Mouse (Mus musculus): ENCODE results near the gene Rims1. TPM values are rescaled to one million over a fixed set of nuclear protein-coding genes. Genes with fewer than 3 reads are reported as not detected.

Gene Rims1
- polyA plus RNA-seq, 1 experiment from 2014 or later: 8.9 TPM

DNA sequence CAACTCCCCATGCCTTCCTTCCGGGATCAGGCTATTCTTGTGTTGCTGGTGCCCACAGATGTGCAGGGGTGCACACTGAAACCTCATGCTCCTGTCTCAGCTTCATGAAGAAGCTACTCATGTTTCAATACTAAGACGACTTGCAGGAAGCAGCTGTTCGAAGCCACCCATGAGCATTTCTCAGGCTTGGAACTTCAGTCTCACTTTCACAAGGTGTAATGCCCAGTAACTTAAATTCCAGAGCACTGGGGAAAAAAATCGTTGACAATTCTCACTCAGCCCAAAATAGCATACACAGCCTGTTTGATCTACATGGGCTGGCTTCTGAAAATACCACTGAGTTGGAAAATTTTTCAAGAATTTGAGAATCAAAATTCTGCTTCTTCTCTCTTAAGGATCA, 77.6 kb downstream of the Rims1 start:
- ATAC-seq (replicated peaks; ENCODE audit: low FRiP score, low TSS enrichment, low read depth) (no peak), DNase-seq (ENCODE audit: low spot score) (no peak)
- H3K36me3 ChIP-seq (ENCODE audit: control insufficient read depth, insufficient read depth, low read length): no peaks in the 10 kb centered on the region
- 70% methylated on average over 4 of the region's 4 CpGs for WGBS
- H3K4me2 ChIP-seq (ENCODE audit: low read length): no peak overlapping the region
- H3K27ac ChIP-seq (ENCODE audit: low read depth): no peak overlapping the region
- no peaks in the 10 kb centered on the region for H3K27me3 ChIP-seq (replicated peaks; ENCODE audit: control insufficient read depth, insufficient read depth, low read length)
- no peak overlapping the region for H3K4me3 ChIP-seq (ENCODE audit: low read depth, low read length)
- no peaks in the 10 kb centered on the region for H3K9me3 ChIP-seq (ENCODE audit: control insufficient read depth, low read length)
- no peaks in the 10 kb centered on the region for H3K4me1 ChIP-seq (replicated peaks; ENCODE audit: control insufficient read depth, insufficient read depth, low read length)
- no peak overlapping the region for H3K9ac ChIP-seq (ENCODE audit: low read length)

DNA sequence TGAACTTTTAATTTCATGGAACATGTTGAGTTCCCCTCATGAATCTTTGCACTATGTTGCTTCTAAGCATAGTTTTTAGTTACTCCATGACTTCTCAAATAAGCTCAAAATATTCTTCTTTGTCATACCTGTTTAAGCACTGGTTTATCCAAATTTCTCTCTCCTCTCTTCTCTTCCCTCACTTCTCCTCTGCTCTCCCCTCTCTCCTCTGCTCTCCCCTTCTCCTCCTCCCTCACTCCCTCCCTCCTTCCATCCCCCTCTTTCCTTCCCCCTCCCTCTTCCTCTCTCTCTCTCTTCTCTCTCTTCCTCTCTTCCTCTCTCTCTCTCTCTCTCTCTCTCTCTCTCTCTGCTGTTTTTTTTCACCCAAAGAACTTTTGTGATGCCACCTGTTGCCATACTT, 84.1 kb downstream of the Rims1 start:
- no peak for ATAC-seq (replicated peaks; ENCODE audit: low FRiP score, low TSS enrichment, low read depth)
- Histone ChIP-seq H3K4me2 (ENCODE audit: low read length) (no peak overlapping the region), H3K9ac (ENCODE audit: low read length) (no peak overlapping the region), H3K36me3 (ENCODE audit: control insufficient read depth, insufficient read depth, low read length) (no peaks in the 10 kb centered on the region), H3K9me3 (ENCODE audit: control insufficient read depth, low read length) (no peaks in the 10 kb centered on the region), H3K27me3 (replicated peaks; ENCODE audit: control insufficient read depth, insufficient read depth, low read length) (no peaks in the 10 kb centered on the region), H3K4me1 (replicated peaks; ENCODE audit: control insufficient read depth, insufficient read depth, low read length) (no peaks in the 10 kb centered on the region), H3K4me3 (ENCODE audit: low read depth, low read length) (no peak overlapping the region), H3K27ac (ENCODE audit: low read depth) (no peak overlapping the region)
- no peak for DNase-seq (ENCODE audit: low spot score)

DNA sequence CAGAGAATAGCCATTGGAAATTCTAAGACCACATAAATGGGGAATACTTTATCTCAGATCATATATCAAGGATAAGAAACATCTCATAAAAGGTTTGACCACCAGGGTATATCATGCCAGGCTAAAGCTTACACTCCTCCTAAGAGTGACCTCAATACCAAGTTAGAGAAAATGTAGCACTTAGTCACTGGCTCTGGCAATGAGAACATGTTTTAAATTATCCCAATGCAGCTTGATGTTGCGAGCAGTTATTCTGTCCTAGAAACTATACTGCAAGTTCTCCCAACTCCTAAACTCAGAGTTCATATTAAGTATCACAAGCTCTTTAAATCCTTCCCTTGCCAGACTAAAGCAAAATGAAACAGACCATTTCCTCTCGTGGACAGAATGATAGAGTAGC, 85.1 kb downstream of the Rims1 start:
- Histone ChIP-seq H3K4me2 (ENCODE audit: low read length) (no peak overlapping the region), H3K4me3 (ENCODE audit: low read depth, low read length) (no peak overlapping the region), H3K27ac (ENCODE audit: low read depth) (no peak overlapping the region), H3K36me3 (ENCODE audit: control insufficient read depth, insufficient read depth, low read length) (no peaks in the 10 kb centered on the region), H3K9ac (ENCODE audit: low read length) (no peak overlapping the region), H3K4me1 (replicated peaks; ENCODE audit: control insufficient read depth, insufficient read depth, low read length) (no peaks in the 10 kb centered on the region), H3K27me3 (replicated peaks; ENCODE audit: control insufficient read depth, insufficient read depth, low read length) (no peaks in the 10 kb centered on the region), H3K9me3 (ENCODE audit: control insufficient read depth, low read length) (no peaks in the 10 kb centered on the region)
- no peak for DNase-seq (ENCODE audit: low spot score)
- 50% methylated on average over 2 of the region's 2 CpGs for WGBS
- ATAC-seq (replicated peaks; ENCODE audit: low FRiP score, low TSS enrichment, low read depth): no peak

DNA sequence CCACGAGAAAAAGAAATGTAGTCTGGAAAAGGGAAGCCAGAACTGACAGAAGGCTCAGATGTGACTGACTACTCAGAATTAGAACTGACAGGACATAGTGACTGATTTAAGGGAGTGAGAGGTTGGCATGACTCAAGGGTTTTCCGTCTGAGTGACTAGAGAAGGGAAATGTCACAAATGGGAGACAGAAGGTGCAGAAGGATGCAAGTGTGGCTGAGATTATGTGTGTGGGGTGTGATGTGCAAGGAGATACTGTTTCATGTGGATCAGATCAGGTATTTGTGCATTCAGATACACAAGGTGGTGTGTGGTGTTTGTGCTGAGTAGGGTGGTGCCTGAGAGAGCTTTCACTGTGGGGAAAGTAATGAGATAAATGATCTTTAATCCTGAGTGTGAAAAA, 96.3 kb downstream of the Rims1 start:
- H3K4me1 ChIP-seq (replicated peaks; ENCODE audit: control insufficient read depth, insufficient read depth, low read length): no peaks in the 10 kb centered on the region
- no peak overlapping the region for H3K4me2 ChIP-seq (ENCODE audit: low read length)
- no peaks in the 10 kb centered on the region for H3K9me3 ChIP-seq (ENCODE audit: control insufficient read depth, low read length)
- H3K27ac ChIP-seq (ENCODE audit: low read depth): no peak overlapping the region
- H3K27me3 ChIP-seq (replicated peaks; ENCODE audit: control insufficient read depth, insufficient read depth, low read length): no peaks in the 10 kb centered on the region
- H3K4me3 ChIP-seq (ENCODE audit: low read depth, low read length): no peak overlapping the region
- DNase-seq (ENCODE audit: low spot score) (no peak), ATAC-seq (replicated peaks; ENCODE audit: low FRiP score, low TSS enrichment, low read depth) (no peak)
- no peaks in the 10 kb centered on the region for H3K36me3 ChIP-seq (ENCODE audit: control insufficient read depth, insufficient read depth, low read length)
- 54% methylated on average over 2 of the region's 2 CpGs for WGBS
- no peak overlapping the region for H3K9ac ChIP-seq (ENCODE audit: low read length)

DNA sequence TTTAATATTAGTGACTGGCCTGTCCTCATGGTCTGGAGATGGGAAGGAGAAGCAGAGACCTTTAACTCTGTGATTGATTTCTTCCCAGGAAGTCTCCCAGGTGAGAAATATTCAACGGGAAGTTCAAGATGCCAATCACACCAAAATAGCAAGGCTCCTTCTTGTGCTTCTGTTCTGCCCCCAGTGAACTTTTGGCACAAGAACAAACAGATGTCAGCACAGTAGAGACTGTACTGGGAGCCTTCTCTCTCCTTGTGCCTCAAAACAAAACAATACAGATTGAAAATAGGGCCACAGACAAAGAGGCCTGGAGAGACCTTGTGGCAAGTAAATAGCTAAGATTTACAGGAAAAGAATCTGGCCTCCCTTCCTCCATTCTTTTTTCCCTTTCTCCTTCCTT, 110.7 kb downstream of the Rims1 start:
- Histone ChIP-seq H3K36me3 (ENCODE audit: control insufficient read depth, insufficient read depth, low read length) (no peaks in the 10 kb centered on the region), H3K27me3 (replicated peaks; ENCODE audit: control insufficient read depth, insufficient read depth, low read length) (no peaks in the 10 kb centered on the region), H3K9ac (ENCODE audit: low read length) (no peak overlapping the region), H3K27ac (ENCODE audit: low read depth) (no peak overlapping the region), H3K4me1 (replicated peaks; ENCODE audit: control insufficient read depth, insufficient read depth, low read length) (no peaks in the 10 kb centered on the region), H3K4me3 (ENCODE audit: low read depth, low read length) (no peak overlapping the region), H3K9me3 (ENCODE audit: control insufficient read depth, low read length) (no peaks in the 10 kb centered on the region), H3K4me2 (ENCODE audit: low read length) (no peak overlapping the region)
- DNase-seq (ENCODE audit: low spot score) (no peak), ATAC-seq (replicated peaks; ENCODE audit: low FRiP score, low TSS enrichment, low read depth) (no peak)
- WGBS: 32% methylated on average over 1 of the region's 1 CpGs

DNA sequence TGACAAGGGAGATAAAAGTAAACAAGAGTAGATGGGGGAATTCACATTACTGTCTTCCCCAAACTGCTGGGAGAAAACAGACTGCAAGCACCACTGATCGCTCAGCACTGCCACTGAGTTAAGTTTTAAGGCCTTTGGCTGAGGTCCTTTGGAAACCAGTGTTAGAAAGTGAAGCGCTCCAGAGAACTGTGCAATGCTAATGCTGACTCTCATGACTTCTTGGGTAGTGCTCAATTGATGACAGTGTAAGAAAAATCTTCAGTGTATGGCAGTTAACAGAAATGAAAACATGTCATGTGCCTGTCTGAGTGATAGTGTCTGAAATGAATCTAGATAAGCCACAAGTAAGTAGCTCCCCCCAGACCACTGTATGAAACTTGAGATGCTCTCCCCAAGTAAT, 111.3 kb downstream of the Rims1 start:
- WGBS: 66% methylated on average over 2 of the region's 2 CpGs
- no peak for DNase-seq (ENCODE audit: low spot score)
- ATAC-seq (replicated peaks; ENCODE audit: low FRiP score, low TSS enrichment, low read depth): no peak

DNA sequence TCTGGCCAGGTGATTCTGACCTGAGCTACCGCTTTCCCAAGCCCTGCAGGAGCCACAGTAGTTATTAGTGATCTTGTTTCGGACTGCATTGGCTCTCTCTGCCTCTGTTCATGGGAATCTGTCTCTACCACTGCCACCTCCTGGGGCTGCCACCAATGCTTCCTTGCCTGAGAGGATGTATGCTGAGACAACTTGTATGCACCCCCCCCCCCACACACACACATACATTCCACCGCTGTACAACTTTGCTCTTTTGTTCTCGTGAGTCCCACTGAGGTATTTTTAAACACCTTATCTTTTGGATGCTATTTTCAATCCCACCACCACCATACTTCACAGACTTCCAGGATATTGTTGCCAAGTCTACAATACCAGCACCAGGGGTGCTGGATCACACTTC, 122.3 kb downstream of the Rims1 start:
- WGBS: 77% methylated on average over 4 of the region's 4 CpGs
- ATAC-seq (replicated peaks; ENCODE audit: low FRiP score, low TSS enrichment, low read depth): no peak
- Histone ChIP-seq H3K9me3 (ENCODE audit: control insufficient read depth, low read length) (no peaks in the 10 kb centered on the region), H3K4me2 (ENCODE audit: low read length) (no peak overlapping the region), H3K9ac (ENCODE audit: low read length) (no peak overlapping the region), H3K27me3 (replicated peaks; ENCODE audit: control insufficient read depth, insufficient read depth, low read length) (no peaks in the 10 kb centered on the region), H3K4me3 (ENCODE audit: low read depth, low read length) (no peak overlapping the region), H3K27ac (ENCODE audit: low read depth) (no peak overlapping the region), H3K4me1 (replicated peaks; ENCODE audit: control insufficient read depth, insufficient read depth, low read length) (no peaks in the 10 kb centered on the region), H3K36me3 (ENCODE audit: control insufficient read depth, insufficient read depth, low read length) (no peaks in the 10 kb centered on the region)
- DNase-seq (ENCODE audit: low spot score): no peak

More for the DNA sequence above, 111.3 kb downstream of the Rims1 start:
- H3K27ac ChIP-seq (ENCODE audit: low read depth): no peak overlapping the region
- no peak overlapping the region for H3K4me2 ChIP-seq (ENCODE audit: low read length)
- no peaks in the 10 kb centered on the region for H3K27me3 ChIP-seq (replicated peaks; ENCODE audit: control insufficient read depth, insufficient read depth, low read length)
- H3K4me1 ChIP-seq (replicated peaks; ENCODE audit: control insufficient read depth, insufficient read depth, low read length): no peaks in the 10 kb centered on the region
- H3K4me3 ChIP-seq (ENCODE audit: low read depth, low read length): no peak overlapping the region
- no peaks in the 10 kb centered on the region for H3K9me3 ChIP-seq (ENCODE audit: control insufficient read depth, low read length)
- no peaks in the 10 kb centered on the region for H3K36me3 ChIP-seq (ENCODE audit: control insufficient read depth, insufficient read depth, low read length)
- H3K9ac ChIP-seq (ENCODE audit: low read length): no peak overlapping the region

DNA sequence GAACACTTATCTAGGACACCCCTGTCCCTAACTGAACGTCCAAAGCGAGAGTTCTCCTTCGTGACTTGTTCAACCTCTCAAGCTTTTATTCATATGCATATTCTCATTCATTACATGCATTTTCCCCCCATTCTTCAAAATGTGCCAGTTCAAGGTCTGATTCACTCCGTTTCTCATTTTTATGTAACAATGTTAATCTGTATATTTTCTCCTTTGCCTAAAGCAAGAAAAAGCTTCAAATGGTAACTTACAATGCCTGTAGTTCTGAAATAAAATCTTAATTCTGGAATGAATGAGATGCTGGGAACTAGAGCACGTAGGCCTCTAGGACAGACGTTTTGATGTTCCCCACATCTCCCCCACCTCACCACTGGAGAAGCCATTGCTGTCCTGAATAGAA, 141.6 kb downstream of the Rims1 start:
- Histone ChIP-seq H3K4me3 (ENCODE audit: low read depth, low read length) (no peak overlapping the region), H3K27ac (ENCODE audit: low read depth) (no peak overlapping the region), H3K36me3 (ENCODE audit: control insufficient read depth, insufficient read depth, low read length) (no peaks in the 10 kb centered on the region), H3K4me2 (ENCODE audit: low read length) (no peak overlapping the region), H3K27me3 (replicated peaks; ENCODE audit: control insufficient read depth, insufficient read depth, low read length) (no peaks in the 10 kb centered on the region), H3K4me1 (replicated peaks; ENCODE audit: control insufficient read depth, insufficient read depth, low read length) (no peaks in the 10 kb centered on the region), H3K9ac (ENCODE audit: low read length) (no peak overlapping the region), H3K9me3 (ENCODE audit: control insufficient read depth, low read length) (no peaks in the 10 kb centered on the region)
- 78% methylated on average over 6 of the region's 6 CpGs for WGBS
- DNase-seq (ENCODE audit: low spot score) (no peak), ATAC-seq (replicated peaks; ENCODE audit: low FRiP score, low TSS enrichment, low read depth) (no peak)

DNA sequence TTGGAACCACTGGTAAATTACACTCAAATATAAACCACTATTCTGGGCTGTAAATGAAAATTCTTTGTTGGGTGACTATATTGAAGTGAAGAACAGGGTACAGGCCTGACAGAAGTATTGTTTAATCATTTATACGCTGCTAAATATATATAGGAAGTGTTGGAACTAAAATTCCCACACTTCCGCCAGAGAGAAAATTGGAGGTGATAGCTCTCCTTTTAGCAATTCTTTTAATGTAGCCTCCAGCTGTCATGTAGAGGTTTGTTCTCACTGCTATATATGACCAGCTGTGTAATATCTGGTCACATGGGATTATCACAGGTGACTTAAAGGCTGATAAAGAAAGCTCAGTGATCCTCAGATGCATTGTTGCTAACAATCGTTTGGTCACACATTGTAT, 144.0 kb downstream of the Rims1 start:
- no peak overlapping the region for H3K4me2 ChIP-seq (ENCODE audit: low read length)
- no peak for ATAC-seq (replicated peaks; ENCODE audit: low FRiP score, low TSS enrichment, low read depth)
- H3K27me3 ChIP-seq (replicated peaks; ENCODE audit: control insufficient read depth, insufficient read depth, low read length): no peaks in the 10 kb centered on the region
- H3K9ac ChIP-seq (ENCODE audit: low read length): no peak overlapping the region
- H3K27ac ChIP-seq (ENCODE audit: low read depth): no peak overlapping the region
- no peaks in the 10 kb centered on the region for H3K4me1 ChIP-seq (replicated peaks; ENCODE audit: control insufficient read depth, insufficient read depth, low read length)
- 88% methylated on average over 3 of the region's 3 CpGs for WGBS
- H3K4me3 ChIP-seq (ENCODE audit: low read depth, low read length): no peak overlapping the region
- no peaks in the 10 kb centered on the region for H3K36me3 ChIP-seq (ENCODE audit: control insufficient read depth, insufficient read depth, low read length)
- DNase-seq (ENCODE audit: low spot score): no peak
- H3K9me3 ChIP-seq (ENCODE audit: control insufficient read depth, low read length): no peaks in the 10 kb centered on the region

Measured in intestine, embryonic 14.5 days (tissue).